Mouse (Mus musculus): Measurements from ENCODE around the gene Nrg3. TPM values are rescaled to one million over a fixed set of nuclear protein-coding genes. Genes with fewer than 3 reads are reported as not detected.

Nrg3 gene
- not detected for polyA plus RNA-seq (2012; fragmentation: generic; extraction: Trizol)

GRCm38 (mm10) chr14:39472790-39473761 lies at the start of gene Nrg3:
Nrg3 (minus strand) TSS chr14:39473088.

Data from C3H10T1/2 (cell line).